Mouse (Mus musculus) cerebellum, postnatal 14 days (tissue): ENCODE measurements around the gene Otof.
A peak's percentile ranks its signal among the peaks of the same experiment; 100 is the strongest.

Source experiments
- DNase-seq, 2 experiments: peaks; one replicate each; pipeline ENCODE4 v3.0.0; 2021; ENCODE audit warnings: mixed read lengths in 2 of 2

Otof gene

DNA sequence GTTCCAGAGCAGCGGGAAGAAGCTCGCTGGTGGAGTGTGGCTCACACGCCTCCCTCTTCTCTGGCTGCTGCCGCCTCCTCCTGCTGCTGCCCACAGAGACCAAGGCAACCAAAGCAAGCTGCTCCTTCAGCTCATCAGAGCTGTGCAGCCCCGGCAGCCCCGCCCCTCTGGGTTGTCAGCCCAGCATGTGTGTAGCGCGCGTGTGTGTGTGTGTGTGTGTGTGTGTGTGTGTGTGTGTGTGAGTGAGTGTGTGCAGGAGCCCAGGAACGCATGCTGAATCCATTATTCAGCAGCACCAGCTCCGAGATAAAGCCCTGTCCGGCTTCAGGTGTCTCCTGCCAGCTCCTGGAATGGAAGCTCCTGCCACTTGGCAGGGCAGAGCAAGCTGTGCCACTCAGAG is at the start of gene Otof:
Gene Otof, minus strand, starts transcription at position 112 of the 400 bp plus-strand sequence.
- peak; percentile 62 to 67 for DNase-seq

DNA sequence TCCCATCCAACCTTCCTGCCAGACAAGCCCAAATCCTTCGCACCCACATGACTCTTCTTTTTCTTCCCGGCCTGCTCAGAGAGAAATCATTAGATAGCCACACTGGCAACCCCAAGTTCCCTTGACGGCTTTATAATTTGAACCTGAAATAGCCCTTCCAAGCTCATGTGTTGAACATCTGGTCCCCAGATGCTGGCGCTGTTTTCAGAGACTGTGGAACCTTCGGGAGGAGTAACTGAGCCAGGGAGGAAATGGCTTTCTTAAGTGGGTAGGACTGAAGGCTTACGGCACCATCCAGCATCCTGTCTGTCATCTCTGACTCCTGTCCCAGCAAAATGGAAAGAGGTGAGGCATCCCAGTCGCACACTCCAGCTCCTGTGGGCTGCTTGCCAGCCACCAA is 35.6 kb upstream of the Otof start:
- DNase-seq: no peak

DNA sequence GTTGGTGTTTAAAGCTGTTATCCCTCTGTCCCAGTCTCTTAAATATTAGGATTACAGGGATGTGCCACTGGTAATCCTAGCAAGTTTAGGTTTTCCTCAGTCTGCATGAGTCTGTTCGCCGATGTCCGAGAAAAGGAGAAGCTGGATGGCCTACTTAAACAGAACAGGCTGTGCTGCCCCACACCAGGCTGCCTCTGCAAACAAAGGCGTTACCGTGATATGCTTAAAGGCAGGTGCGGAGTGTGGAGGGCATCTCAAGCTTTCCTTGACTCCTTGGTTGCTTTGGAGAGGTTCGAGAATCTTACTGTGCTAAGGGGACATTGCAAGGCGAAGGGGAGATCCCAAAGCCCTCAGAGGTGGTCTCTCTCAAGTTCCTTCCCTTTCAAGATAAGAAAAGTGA is 35.1 kb upstream of the Otof start:
- no peak for DNase-seq

DNA sequence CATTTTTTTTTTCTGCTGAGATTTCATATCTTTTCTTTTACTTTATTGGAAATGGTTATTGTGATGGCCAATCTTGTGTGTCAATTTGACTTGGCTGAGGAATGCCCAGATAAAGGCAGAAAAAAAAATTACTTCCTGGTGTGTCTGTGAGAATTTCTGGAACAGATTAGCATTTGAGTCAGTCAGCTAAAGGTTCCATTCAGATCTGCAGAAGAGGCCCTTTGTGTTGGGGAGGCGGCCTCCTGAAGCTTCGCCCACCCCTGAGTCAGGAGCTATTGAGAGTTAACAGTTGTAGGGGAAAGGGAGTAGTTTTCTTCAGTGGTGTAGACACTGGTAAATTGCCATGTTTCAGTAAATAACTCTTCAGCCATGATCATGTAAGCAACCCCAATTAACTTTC is 33.6 kb upstream of the Otof start:
- no peak for DNase-seq

GRCm38 (mm10) chr5:30494606-30495005 is 32.9 kb upstream of the Otof start:
- no peak for DNase-seq

DNA sequence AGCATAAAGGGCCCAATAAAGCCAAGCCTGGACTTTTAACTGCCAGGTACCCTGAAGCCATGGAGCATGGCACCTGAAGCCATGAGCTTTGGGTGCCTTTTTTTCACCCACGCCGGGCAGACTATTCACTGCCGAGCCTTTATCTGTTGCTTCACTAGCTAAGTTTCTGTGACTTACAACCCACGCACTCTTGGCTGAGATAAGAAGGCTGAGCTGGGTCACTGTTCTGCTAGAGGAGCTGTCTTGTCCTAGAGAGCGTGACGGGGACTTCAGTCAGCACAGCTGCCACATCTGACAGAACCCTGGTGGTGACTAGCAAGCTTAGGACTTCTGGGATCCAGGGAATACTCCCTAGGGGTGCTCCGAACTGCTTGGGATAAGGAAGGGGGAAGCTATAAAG is 32.0 kb upstream of the Otof start:
- no peak for DNase-seq

- no peak for DNase-seq
Measured at GRCm38 (mm10) chr5:30490845-30491244, 29.1 kb upstream of the Otof start.

DNA sequence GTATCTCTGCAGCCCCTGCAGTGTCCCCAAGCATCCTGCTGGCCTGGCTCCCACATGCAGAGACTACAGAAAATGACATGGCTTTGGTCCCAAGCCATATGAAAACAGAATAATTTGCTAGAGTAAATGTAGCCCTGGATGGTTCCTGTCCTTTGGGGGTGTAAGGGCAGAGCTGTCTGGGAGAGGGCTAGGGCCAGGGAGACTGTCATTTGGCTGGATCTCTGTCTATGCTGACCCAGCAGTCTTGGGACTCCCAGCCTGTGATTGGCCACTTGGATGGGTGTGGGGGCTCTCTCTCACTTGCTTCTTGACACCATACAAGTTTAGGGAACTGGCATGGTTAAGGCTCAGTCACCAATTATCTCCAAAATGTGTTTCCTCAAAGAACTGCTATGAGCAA is 28.5 kb upstream of the Otof start:
- no peak for DNase-seq

- DNase-seq: peak; percentile 50 to 66
Measured at GRCm38 (mm10) chr5:30485136-30485535, 23.4 kb upstream of the Otof start.

DNA sequence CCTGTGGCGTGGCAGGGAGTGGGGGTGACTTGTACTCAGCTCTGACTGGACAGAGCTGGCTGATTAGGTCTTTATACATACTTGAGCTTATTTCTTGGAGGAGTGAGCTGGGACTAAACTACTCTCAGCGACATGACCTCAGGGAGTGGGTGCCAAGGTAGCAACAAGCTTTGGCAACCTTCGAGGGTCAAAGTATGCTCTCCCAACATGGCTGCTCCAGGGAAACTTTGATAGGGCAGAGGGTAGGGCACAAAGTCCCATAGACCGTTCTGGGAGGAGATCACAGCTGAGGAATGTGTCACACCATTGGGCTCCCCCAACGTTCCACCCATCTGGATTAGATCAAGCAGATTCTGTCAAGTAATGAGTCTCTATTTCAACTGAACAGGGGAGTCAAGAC is 22.9 kb upstream of the Otof start:
- DNase-seq: no peak

GRCm38 (mm10) chr5:30483533-30483932 is 21.8 kb upstream of the Otof start:
- DNase-seq: peak; percentile 33 to 45

GRCm38 (mm10) chr5:30482319-30482718 is 20.6 kb upstream of the Otof start:
- DNase-seq: peak; percentile 85 to 92

- peak; percentile 70 to 71 for DNase-seq
Measured at GRCm38 (mm10) chr5:30476534-30476933, 14.8 kb upstream of the Otof start.

GRCm38 (mm10) chr5:30472148-30472547 is 10.4 kb upstream of the Otof start:
- DNase-seq: no peak

- no peak for DNase-seq
Measured at GRCm38 (mm10) chr5:30470454-30470853, 8.7 kb upstream of the Otof start.

- peak in 1 of 2 experiments; percentile 45 for DNase-seq
Measured at GRCm38 (mm10) chr5:30466315-30466714, 4.6 kb upstream of the Otof start.

DNA sequence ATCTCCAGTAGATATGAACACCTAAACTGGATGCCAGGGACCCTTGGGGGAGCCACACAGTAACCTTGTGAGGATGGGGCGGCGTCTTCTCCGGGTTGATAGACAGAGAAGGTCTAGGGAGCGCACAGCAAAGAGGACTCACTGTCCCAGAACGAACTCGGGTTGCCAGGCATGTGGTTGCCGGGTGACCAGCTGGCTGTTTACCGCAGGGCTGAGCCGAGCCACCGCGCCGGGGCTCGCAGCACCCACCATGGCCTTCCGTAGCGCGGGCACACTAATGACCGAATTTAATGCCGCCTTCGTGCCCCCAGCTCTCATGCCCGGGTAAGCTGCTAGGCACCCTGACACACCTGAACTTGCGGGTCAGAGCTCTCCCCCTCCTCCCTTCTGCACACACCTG is 4.1 kb upstream of the Otof start, which contains the start of gene 1700001C02Rik:
Gene 1700001C02Rik, plus strand, starts transcription at position 187 of the 400 bp plus-strand sequence.
- DNase-seq: peak; percentile 33 to 45

DNA sequence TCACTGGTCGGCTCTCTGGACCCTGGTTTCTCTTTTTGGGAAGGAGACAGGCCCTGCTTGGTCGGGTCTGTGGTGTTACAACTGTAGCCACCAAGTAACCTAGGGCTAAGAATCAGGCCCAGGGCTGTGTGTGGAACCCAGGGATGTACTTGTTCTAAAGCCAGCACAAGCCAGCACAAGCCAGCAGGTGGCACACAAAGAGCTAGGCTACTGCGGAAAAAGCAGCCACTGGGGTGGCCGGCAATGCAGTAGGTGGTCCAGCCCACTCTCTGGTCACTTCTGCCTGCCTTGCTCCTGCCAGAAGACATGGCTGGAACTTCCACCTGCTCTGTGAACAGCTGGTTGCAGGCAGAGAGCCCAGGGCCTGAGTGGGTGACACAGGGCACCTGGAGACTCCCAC is 1.6 kb downstream of the Otof start:
- DNase-seq: no peak

DNA sequence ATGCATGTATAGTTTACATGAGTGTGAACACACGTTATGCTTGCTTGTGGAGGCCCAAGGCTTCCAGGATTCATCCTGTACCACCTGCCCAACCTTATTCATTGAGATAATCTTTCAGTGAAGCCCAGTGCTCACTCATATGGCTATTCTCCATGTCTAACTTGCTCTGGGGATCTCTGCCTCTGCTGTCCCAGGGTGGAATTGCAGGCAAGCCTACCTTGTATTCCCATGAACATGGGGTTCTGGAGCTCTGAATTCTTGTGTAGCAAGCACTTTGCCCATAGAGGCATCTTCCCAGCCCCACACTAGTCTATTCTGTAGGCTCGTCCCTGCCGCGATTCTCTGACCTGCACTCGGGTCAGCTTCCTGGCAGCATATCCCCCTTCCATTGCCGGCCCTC is 5.7 kb downstream of the Otof start:
- DNase-seq: peak; percentile 51 to 62

- DNase-seq: no peak
Measured at GRCm38 (mm10) chr5:30444327-30444895, 17.3 kb downstream of the Otof start.

- peak in 1 of 2 experiments; percentile 21 for DNase-seq
Measured at GRCm38 (mm10) chr5:30442196-30442595, 19.5 kb downstream of the Otof start.

- DNase-seq: no peak
Measured at GRCm38 (mm10) chr5:30440308-30440906, 21.3 kb downstream of the Otof start.

DNA sequence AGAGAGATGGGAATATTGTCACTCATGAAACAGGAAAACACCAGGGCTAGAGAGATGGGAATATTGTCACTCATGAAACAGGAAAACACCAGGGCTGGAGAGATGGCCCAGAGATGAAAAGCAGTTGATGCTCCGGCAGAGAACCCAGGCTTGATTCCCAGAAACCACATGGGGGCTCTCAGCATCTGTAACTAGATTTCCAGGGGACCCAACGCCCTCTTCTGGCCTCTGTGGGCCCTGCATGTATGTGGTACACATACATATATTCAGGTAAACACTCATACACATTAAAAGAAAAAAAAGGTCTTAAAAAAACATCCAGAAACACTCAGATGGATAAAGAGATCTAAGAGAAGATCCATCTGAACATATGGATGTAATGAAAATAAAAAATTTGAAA is 22.8 kb downstream of the Otof start:
- peak in 1 of 2 experiments; percentile 53 for DNase-seq

- no peak for DNase-seq
Measured at GRCm38 (mm10) chr5:30427406-30427805, 34.3 kb downstream of the Otof start.
